Mouse (Mus musculus) frontal cortex, postnatal 36 days (tissue): ENCODE results near the gene Cables2.
A peak's percentile ranks its signal among the peaks of the same experiment; 100 is the strongest.
"Not testable (repeated sequence)": the region's sequence is repeated elsewhere in the genome, so short reads cannot be mapped to it uniquely, and the experiment has no call there.

Source experiments
- DNase-seq, 2 experiments: peaks; one replicate each; pipeline ENCODE4 v3.0.0; 2022; ENCODE audit warnings: low spot score in 2 of 2

Cables2 gene

DNA sequence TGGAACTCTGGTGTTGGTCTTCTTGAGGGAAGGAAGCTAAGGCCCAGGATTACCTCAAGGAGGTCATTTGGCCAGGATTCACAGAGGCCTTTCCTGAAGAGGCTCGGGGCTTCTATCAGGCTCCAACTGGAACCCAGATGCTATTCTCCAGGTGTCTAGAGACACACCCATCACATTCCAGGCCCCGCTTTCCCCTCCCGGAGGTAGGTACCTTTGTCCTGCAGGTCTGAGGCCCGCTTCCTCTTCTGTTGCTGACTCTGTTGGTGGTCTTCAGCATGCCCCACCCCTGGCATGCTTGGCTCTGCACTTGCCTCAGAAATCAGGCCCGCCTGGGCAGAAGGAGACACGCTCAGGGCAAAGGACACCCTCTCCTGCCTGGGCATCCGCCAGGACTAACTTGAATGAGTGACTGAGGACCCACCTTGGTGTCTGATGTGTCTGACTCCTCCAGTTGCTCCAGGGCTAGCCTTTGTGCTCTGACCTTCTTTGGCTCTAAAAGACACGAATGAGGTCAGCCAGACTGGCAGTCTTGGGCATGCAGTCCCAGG lies 4.6 kb upstream of the Cables2 start:
- no peak for DNase-seq

GRCm38 (mm10) chr2:180276851-180277259 lies 3.6 kb upstream of the Cables2 start:
- DNase-seq, result no peak

- no peak for DNase-seq
Measured at GRCm38 (mm10) chr2:180276385-180276784, 3.1 kb upstream of the Cables2 start.

GRCm38 (mm10) chr2:180275836-180276235 lies 2.5 kb upstream of the Cables2 start:
- peak; percentile 75 to 80 for DNase-seq

GRCm38 (mm10) chr2:180274523-180274922 lies 1.2 kb upstream of the Cables2 start:
- no peak for DNase-seq

DNA sequence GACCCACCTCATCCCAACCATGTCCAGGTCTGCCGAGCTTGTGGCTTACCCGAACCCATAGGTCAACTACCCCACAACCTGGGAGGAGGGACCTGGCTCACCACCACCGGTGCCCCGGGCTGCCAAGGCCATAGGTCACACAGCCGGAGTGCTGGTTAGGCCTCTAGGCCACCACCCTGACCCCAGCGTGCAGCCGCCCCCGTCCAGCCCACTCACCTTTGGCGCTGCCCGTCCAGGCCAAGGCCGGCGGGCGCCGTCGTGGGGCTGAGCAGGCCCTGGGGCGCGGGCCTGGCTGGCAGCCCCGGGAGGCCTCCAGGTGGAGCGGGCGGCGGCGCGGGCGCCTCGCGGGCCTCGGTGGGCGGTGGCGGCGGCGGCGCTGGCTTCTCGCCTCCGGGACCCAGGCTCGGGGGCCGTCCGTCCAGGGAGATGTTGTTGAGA lies 393 bp downstream of the Cables2 start:
- DNase-seq, result peak in 1 of 2 experiments; percentile 19

GRCm38 (mm10) chr2:180271804-180272395 lies 1.4 kb downstream of the Cables2 start:
- no peak for DNase-seq

DNA sequence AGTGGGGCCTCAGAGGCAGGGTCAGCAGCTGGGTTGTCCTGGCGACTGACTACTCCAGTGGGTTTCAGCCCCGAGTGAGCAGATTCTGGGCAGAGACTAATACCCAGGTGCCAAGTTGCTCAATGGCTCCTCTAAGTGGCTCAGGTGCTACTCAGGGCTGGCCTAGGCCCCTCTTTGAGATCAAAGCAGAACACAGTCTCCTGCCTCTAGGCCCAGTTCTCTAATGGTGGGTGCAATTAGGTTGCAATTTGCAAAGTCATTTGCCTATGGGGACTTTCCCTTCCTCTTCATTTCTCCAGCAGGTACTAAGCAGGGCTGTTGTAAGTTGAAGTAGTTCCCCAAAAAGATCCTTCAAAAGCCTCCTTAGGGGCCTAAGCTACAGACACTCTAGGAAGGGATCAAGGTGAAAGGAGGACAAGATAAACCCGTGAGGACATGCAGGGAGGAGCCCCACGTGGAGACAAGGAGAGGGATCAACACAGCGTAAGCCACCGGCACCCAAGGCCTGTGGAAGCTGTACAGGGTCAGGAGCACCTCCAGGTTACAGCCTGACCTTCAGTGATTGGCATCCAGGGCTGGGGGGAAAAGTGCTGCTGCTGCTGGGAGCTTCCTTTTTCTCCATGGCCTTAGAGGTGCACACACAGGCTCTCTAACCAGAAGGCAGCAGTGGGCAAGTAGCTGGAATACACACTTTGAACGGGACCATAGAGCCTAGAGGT lies 2.6 kb downstream of the Cables2 start:
- no peak for DNase-seq

DNA sequence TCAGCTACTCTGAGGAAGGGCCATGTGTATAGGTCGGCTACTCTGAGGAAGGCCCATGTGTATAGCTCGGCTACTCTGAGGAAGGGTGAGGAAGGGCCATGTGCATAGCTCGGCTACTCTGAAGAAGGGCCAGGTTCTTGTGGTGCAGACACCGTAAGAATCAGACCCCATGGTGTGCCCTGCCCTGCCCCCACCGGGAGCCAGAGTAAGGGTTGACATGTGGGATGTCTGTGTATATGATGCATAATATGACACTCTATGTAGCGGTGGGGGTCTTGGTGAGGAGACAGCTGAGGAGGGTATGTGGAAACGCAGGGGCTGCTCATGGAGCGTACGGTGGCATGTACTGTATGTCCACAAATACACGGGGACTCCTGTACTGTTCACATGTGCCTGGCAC lies 4.0 kb downstream of the Cables2 start:
- DNase-seq, result no peak

GRCm38 (mm10) chr2:180267955-180268354 lies 5.3 kb downstream of the Cables2 start:
- DNase-seq, result no peak

GRCm38 (mm10) chr2:180262891-180263290 lies 10.4 kb downstream of the Cables2 start:
- no peak for DNase-seq

DNA sequence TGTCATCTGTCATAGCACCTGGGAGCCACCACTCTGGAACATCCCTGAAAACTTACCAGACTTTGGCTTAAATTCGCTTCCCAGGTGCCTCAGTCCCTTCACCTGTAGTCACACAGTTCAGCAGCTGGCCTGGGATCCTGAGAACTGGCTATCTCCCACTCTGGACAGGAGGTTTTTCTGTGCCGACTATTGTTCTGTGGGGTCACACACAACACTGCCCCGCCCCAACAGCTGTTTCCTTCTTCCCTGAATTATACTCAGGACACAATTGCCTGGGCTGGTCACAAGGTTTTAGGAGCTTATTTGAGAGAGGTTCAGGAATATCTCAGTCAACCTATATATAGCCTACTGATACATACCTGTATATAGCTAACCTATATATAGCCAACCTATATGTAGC lies 10.9 kb downstream of the Cables2 start:
- DNase-seq, result no peak

GRCm38 (mm10) chr2:180261901-180262300 lies 11.4 kb downstream of the Cables2 start:
- no peak for DNase-seq

GRCm38 (mm10) chr2:180260610-180261480 lies 12.5 kb downstream of the Cables2 start:
- DNase-seq, result no peak

DNA sequence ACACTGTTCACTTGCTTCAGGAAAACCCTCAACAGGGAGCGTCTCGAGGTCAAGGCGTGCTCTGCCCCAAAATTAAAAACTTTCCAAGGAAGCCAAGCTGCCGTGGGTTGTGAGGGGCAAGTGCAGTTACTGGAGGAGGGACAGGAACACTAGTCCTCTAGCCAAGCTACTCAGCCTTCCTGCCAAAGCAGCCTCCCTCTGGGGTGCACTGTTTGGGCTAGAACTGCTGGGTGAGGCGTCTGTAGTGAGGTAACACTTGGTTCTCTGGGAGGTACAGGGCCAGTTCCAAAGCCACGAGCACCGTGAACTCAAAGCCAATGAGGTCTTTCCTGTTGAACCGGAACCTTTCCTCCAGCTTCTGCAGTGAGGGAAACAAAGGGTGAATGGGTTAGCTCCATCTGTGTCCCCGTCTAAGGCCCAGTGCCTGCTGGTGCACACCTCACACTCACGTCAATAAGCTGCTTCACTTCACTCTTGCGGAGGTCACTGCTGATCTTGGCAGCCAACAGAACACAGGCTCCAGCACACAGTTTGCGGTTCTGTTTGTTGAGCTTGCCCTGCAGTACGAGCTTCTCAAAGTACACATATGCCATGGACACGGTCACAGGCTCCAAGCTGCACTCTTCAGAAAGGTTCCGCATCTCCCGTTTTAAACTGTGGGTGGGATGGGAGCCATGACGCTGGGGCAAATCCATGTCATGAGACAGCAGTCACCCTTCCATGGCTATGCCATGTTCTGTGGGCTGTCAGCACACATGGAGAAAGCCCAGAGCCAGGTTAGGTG lies 13.3 kb downstream of the Cables2 start:
- not testable (repeated sequence) for DNase-seq

GRCm38 (mm10) chr2:180258951-180259484 lies 14.3 kb downstream of the Cables2 start:
- DNase-seq, result not testable (repeated sequence)

DNA sequence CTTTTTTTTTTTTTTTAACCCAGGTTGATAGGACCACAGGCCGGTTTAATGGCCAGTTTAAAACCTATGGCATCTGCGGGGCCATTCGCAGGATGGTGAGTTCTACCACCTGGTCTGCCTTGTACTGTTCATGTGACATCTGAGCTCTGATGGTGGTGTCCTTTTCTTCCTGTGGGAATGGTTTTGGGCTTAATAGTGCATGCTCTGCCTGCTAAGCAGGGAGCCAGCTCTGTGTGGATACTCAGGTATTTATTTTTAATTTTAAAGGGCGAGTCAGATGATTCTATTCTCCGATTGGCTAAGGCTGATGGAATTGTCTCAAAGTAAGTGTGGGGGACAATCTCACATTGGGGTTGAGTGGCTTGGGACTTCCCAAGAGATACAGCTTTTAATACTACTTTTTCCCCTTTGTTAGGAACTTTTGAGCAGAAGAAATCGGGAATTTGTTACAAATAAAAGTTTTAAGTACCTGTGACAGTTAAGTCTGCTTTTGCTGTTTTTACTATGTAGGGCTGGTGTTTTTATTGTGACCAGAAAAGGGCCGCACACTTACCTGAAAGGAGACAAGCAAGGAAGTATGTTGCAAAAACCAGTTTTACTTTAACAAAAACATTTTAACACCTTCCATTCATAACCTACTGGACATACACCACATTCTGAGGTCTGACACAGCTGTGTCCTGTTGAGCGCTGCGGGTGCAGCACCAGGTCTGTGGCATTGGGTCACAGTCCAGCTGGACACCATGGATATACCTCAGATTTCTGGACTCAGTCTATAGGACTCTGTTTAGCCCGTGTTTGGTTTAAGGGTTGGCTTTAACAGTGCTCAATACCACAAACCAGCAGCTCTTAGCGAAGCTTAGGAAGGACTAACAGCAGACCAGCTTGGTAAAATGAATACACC lies 15.1 kb downstream of the Cables2 start:
- DNase-seq, result no peak

DNA sequence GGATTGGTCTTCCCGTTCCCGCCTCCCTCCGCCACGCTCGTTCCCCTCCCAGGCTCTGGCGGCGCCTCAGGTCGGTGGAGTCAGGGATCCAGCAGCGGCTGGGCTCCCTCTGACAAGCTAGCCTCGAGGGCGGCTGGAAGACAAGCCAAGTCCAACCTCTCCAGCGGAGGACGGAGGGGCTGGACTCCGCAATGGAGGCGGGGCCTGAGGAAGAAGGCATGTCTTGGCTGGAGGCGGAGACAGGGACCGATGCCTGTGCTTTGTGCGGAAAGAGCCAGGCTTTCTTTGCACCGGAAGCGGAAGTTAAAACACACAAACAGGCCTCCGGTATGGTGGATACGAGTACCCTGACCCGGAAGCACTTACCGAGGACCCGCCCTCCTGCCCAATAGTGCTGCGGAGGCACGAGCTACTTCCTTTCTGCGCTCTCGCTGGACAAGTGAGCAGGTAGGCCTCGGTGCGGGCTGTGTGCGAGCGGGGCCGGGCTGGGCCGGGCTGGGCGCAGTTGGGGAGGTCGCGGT lies 16.2 kb downstream of the Cables2 start, which contains the start of gene Rps21:
Rps21 (plus strand) TSS at position 377 of the 521 bp plus-strand sequence.
- DNase-seq, result peak; percentile 94 to 98

DNA sequence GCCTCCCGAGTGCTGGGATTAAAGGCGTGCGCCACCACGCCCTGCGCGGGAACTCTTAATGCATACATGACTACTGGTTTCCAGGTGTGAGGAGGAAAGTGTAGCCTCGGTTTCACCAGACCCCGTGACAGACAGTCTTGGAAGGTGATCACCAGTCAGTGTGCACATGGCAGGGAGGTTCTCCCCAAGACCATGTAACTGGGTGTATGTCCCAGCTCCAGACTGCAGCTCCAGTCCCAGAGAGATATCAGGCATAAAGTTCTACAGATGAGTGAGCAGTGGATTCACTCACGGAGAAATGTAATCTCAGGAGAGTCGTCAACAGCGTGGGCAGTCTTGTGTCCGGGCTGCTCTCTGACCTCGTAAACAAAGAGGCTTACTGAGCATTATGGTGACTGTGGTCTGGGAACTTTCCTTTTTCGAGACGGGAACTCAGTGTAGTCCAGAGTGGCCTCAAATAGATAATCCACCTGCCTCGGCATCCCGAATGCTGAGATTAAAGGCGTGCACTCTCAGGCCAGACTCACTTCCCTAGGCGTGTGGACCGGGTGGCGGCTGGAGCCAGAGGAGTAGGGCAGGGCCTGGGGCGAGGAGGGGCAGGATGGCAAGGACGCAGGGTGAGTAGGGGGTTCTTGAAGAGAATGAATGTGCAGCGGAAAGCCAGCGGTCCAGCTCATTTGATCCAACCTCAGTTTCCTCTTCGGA lies 16.8 kb downstream of the Cables2 start:
- DNase-seq, result peak in 1 of 2 experiments; percentile 21
